Mouse (Mus musculus) thymus, adult 2 months (tissue): ENCODE results near the gene Ank3.

Source experiments
- CTCF ChIP-seq: fragments of 200-500 bp; IDR thresholded peaks from 2 replicates; pipeline ENCODE4 v1.5.1; 2012; ENCODE audit warnings: mild to moderate bottlenecking, control low read depth, low read length, moderate library complexity, borderline replicate concordance; ENCODE audit not compliant: control insufficient read depth, poor library complexity, insufficient read depth; ENCODE audit errors: extremely low read depth
- POLR2A ChIP-seq: fragments of 200-500 bp; IDR thresholded peaks from 2 replicates; pipeline ENCODE4 v1.6.1; 2012; ENCODE audit warnings: mild to moderate bottlenecking, low read length, control low read depth, moderate library complexity; ENCODE audit not compliant: control insufficient read depth, poor library complexity, insufficient read depth; ENCODE audit errors: extremely low read depth

GRCm38 (mm10) chr10:69930503-69930902 lies 531.9 kb downstream of the Ank3 start:
- TF ChIP-seq CTCF (no peak), POLR2A (no peak)
